11 mouse cellular contexts compared by ENCODE assay signal in genomic region chr3:27067206-27067605, GRCm38 (mm10).
DNase-seq lines count a peak whose midpoint lies in the region; ATAC-seq and TF ChIP-seq lines count a peak whose summit lies in the region.
"Had no signal": no experiment of that assay in that cellular context is flagged by ENCODE, and none has a peak within 500 bp of the region (broad histone marks: within the 10 kb centered on the region; RNA-seq: fewer than 3 reads in every experiment).

No protein-coding gene starts in this region.

- no peaks in the 10 kb centered on the region for H3K36me3 ChIP-seq in embryonic facial prominence, embryonic 11.5 days (replicated peaks; ENCODE audit: control insufficient read depth, insufficient read depth, low read depth, low read length)
- H3K36me3 ChIP-seq in embryonic facial prominence, embryonic 10.5 days (replicated peaks): no peaks in the 10 kb centered on the region
- no peaks in the 10 kb centered on the region for H3K36me3 ChIP-seq in liver, embryonic 14.5 days (replicated peaks; ENCODE audit: control insufficient read depth, insufficient read depth, low read depth)

- no peaks in the 10 kb centered on the region for H3K9me3 ChIP-seq in embryonic facial prominence, embryonic 11.5 days (replicated peaks; ENCODE audit: control insufficient read depth, low read length)
- no peaks in the 10 kb centered on the region for H3K9me3 ChIP-seq in embryonic facial prominence, embryonic 10.5 days
- no peaks in the 10 kb centered on the region for H3K9me3 ChIP-seq in liver, embryonic 14.5 days (ENCODE audit: control insufficient read depth, low read length)

- H3K27me3 ChIP-seq in embryonic facial prominence, embryonic 11.5 days (ENCODE audit: control insufficient read depth, insufficient read depth, low read length): no peaks in the 10 kb centered on the region
- H3K27me3 ChIP-seq in embryonic facial prominence, embryonic 10.5 days (replicated peaks; ENCODE audit: low read depth, poor library complexity, severe bottlenecking): no peaks in the 10 kb centered on the region
- no peaks in the 10 kb centered on the region for H3K27me3 ChIP-seq in liver, embryonic 14.5 days (ENCODE audit: control insufficient read depth, insufficient read depth, low read length)

- peak; percentile 57 for DNase-seq in embryonic facial prominence, embryonic 11.5 days (ENCODE audit: low spot score)
- no peak for DNase-seq in embryonic facial prominence, embryonic 10.5 days (ENCODE audit: low spot score)
- peak in 2 of 3 experiments; percentile 7 for DNase-seq in liver, embryonic 14.5 days (ENCODE audit: low read depth in 3 of 3, low spot score in 3 of 3)
- no peak for DNase-seq in liver
- peak; percentile 81 for DNase-seq in R1 (ENCODE audit: low read depth, low spot score)
- peak; percentile 29 for DNase-seq in mesoderm, embryonic 11.5 days (ENCODE audit: low read depth, low spot score)
- no peak for DNase-seq in left cerebral cortex, adult 11 months (ENCODE audit: low spot score)
- DNase-seq: adrenal gland, postnatal 14 days; cerebellum, postnatal 25 days; lung, adult 18-20 months had no signal

- H3K4me3 ChIP-seq in embryonic facial prominence, embryonic 11.5 days (ENCODE audit: low read depth, low read length): no peak overlapping the region
- H3K4me3 ChIP-seq in embryonic facial prominence, embryonic 10.5 days: no peak overlapping the region
- no peak overlapping the region for H3K4me3 ChIP-seq in liver, embryonic 14.5 days (ENCODE audit: insufficient read depth in 1 of 2, low read depth in 2 of 2, low read length in 2 of 2)

- ATAC-seq in embryonic facial prominence, embryonic 11.5 days (replicated peaks; ENCODE audit: insufficient number of reproducible peaks, low FRiP score, low TSS enrichment, low read depth): no peak
- no peak for ATAC-seq in liver, embryonic 14.5 days (ENCODE audit: insufficient read depth)
- no peak for ATAC-seq in erythroblast, adult 5-6 weeks (replicated peaks; ENCODE audit: low FRiP score, poor library complexity, severe bottlenecking)

- H3K27ac ChIP-seq in embryonic facial prominence, embryonic 11.5 days (replicated peaks; ENCODE audit: low read depth, low read length): no peak overlapping the region
- H3K27ac ChIP-seq in embryonic facial prominence, embryonic 10.5 days (replicated peaks): no peak overlapping the region
- H3K27ac ChIP-seq in liver, embryonic 14.5 days: no peak overlapping the region

- no peak for TF ChIP-seq EP300 in liver, embryonic 14.5 days (IDR thresholded peaks at IDR 0.05; ENCODE audit: low read depth)

- H3K9ac ChIP-seq in embryonic facial prominence, embryonic 11.5 days (replicated peaks; ENCODE audit: low read length): no peak overlapping the region
- H3K9ac ChIP-seq in liver, embryonic 14.5 days (replicated peaks): no peak overlapping the region

- TF ChIP-seq CTCF in liver, embryonic 14.5 days (IDR thresholded peaks at IDR 0.05; ENCODE audit: low read depth): peak; percentile 39; the same call in 1 of the 2 replicates

- no peak overlapping the region for H3K4me2 ChIP-seq in embryonic facial prominence, embryonic 11.5 days (ENCODE audit: low read depth, low read length)
- H3K4me2 ChIP-seq in liver, embryonic 14.5 days (ENCODE audit: low read depth): no peak overlapping the region

- H3K4me1 ChIP-seq in embryonic facial prominence, embryonic 11.5 days (ENCODE audit: control insufficient read depth, insufficient read depth, low read length): no peaks in the 10 kb centered on the region
- no peaks in the 10 kb centered on the region for H3K4me1 ChIP-seq in embryonic facial prominence, embryonic 10.5 days
- H3K4me1 ChIP-seq in liver, embryonic 14.5 days (replicated peaks; ENCODE audit: control insufficient read depth in 2 of 2, insufficient read depth in 2 of 2, low read length in 1 of 2): no peaks in the 10 kb centered on the region

Comparison
In these comparisons a context has a peak if more than half of its experiments do, and no peak if none do; other contexts are left out.
1. DNase-seq: peak in embryonic facial prominence, embryonic 11.5 days (single experiment), liver, embryonic 14.5 days (2 of 3), R1 (single experiment) and mesoderm, embryonic 11.5 days (single experiment); none in embryonic facial prominence, embryonic 10.5 days (single experiment), liver (single experiment) and left cerebral cortex, adult 11 months (single experiment).